Mouse (Mus musculus): Measurements from ENCODE around the gene Scgb1b27.
A peak's percentile ranks its signal among the peaks of the same experiment; 100 is the strongest.
"Not testable (repeated sequence)": the region's sequence is repeated elsewhere in the genome, so short reads cannot be mapped to it uniquely, and the experiment has no call there.

Gene Scgb1b27

GRCm38 (mm10) chr7:34021183-34021582 is at the start of gene Scgb1b27:
TSS of gene Scgb1b27 (plus strand) at chr7:34021483.
- not testable (repeated sequence) for DNase-seq

GRCm38 (mm10) chr7:33982281-33982680 is 39.0 kb upstream of the Scgb1b27 start:
- DNase-seq: peak; percentile 38

GRCm38 (mm10) chr7:34013842-34014241 is 7.4 kb upstream of the Scgb1b27 start, which contains the start of gene Scgb2b27:
TSS of gene Scgb2b27 (minus strand) at chr7:34013942.
- DNase-seq: no peak

GRCm38 (mm10) chr7:34025641-34026040 is 4.4 kb downstream of the Scgb1b27 start:
- no peak for DNase-seq

- DNase-seq: not testable (repeated sequence)
Observed at GRCm38 (mm10) chr7:34027202-34027601, 5.9 kb downstream of the Scgb1b27 start.

- DNase-seq: no peak
Observed at GRCm38 (mm10) chr7:34030026-34030425, 8.7 kb downstream of the Scgb1b27 start.

- DNase-seq: not testable (repeated sequence)
Observed at GRCm38 (mm10) chr7:34034579-34034978, 13.3 kb downstream of the Scgb1b27 start.

- DNase-seq: not testable (repeated sequence)
Observed at GRCm38 (mm10) chr7:34036076-34036815, 15.0 kb downstream of the Scgb1b27 start.

GRCm38 (mm10) chr7:34068132-34068531 is 46.8 kb downstream of the Scgb1b27 start:
- not testable (repeated sequence) for DNase-seq

Data from lung, postnatal 10 days (tissue).